Comparison of ENCODE assay signal across 8 mouse cellular contexts in the genomic region with DNA sequence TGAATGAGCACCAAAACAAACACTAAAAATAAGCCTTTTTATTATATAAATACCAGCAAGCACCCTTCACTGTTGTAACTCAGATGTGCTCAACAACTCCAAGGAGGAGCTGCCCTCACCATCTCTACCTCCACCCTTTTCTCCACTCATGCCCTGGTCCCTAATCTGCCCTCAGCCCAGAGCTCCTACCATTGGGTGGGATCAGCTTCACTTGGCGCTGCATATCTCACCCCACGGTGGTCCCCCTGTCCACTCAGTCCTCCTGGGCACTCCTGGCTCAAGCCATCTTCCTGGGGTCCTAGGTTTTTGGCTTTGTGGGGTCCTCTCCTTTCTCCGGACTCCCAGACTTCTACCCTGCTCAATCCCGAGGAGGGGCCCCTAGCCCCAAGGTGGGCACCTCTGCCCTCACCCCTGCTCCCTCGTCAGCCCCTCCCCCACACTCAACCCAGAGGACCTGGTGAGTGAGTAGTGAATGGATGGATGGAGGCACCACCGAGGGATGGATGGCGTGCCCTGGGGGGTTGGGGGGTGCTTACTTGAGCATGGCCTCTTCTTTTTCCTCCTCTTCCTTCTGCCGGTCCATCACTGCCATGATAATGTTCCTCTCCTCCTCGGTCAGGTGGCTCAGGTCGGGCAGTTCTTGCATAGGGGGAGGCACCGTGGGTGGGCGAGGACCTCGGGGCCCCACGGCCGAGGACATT. TPM values are rescaled to one million over a fixed set of nuclear protein-coding genes. Genes with fewer than 3 reads are reported as not detected.
DNase-seq lines count a peak whose midpoint lies in the region; ATAC-seq lines count a peak whose summit lies in the region.

No protein-coding gene starts in this region.

- H3K4me3 ChIP-seq in neural tube, embryonic 12.5 days = peak overlapping the region; percentile 76

- peak; percentile 6 for DNase-seq in adrenal gland, postnatal 14 days
- DNase-seq in adrenal gland, postnatal 10 days = no peak
- DNase-seq in right cerebral cortex, adult 18-20 months = peak; percentile 22
- no peak for DNase-seq in right cerebral cortex, adult 2 months (ENCODE audit: low spot score in 2 of 2)
- DNase-seq in frontal cortex, postnatal 25 days (ENCODE audit: low spot score in 2 of 2) = peak; percentile 6 to 23
- DNase-seq in left cerebral cortex, postnatal 4 days = peak; percentile 57
- DNase-seq in spleen, postnatal 14 days (ENCODE audit: low spot score in 2 of 2) = no peak

- peak overlapping the region; percentile 70 for H3K4me2 ChIP-seq in neural tube, embryonic 12.5 days (replicated peaks)

- peak; percentile 49 for ATAC-seq in neural tube, embryonic 12.5 days (ENCODE audit: low FRiP score, low read depth)

- H3K27me3 ChIP-seq in neural tube, embryonic 12.5 days (replicated peaks) = 0 out of 2 replicates have a peak, but pooled peaks cover 2% of the 10 kb centered on the region

- no peaks in the 10 kb centered on the region for H3K36me3 ChIP-seq in neural tube, embryonic 12.5 days

- WGBS in neural tube, embryonic 12.5 days = 10% methylated on average over 14 of the region's 15 CpGs

- H3K4me1 ChIP-seq in neural tube, embryonic 12.5 days = peaks cover 3% of the 10 kb centered on the region; the same call in 1 of the 2 replicates

- H3K9me3 ChIP-seq in neural tube, embryonic 12.5 days = no peaks in the 10 kb centered on the region

- intact Hi-C loops in left cerebral cortex, postnatal 4 days (cut with DNase I) = loop anchor here (10.0 kb wide), 3 partner anchors 110 to 260 kb away; no protein-coding TSS in a partner anchor

- peak overlapping the region; percentile 76; the same call in 1 of the 2 replicates for H3K27ac ChIP-seq in neural tube, embryonic 12.5 days

- H3K9ac ChIP-seq in neural tube, embryonic 12.5 days = peak overlapping the region; percentile 81

RNA-seq across cellular contexts. Expression of a gene that starts 0.6 kb away (rescaled TPM):
- total RNA-seq in adrenal gland, postnatal 14 days (2021) = 0.67 and 0.75 TPM in 2 replicates
- 1 to 10 TPM; 1.0 to 1.4 TPM for total RNA-seq in adrenal gland, postnatal 10 days (2021)
- total RNA-seq in left cerebral cortex, postnatal 4 days (2021) = 100 to 1,000 TPM; 158 to 169 TPM
- polyA plus RNA-seq in neural tube, embryonic 12.5 days (2016; fragmentation: Nextera tagmentation; extraction: Ambion mirVana) = 6.9 and 10.0 TPM in 2 replicates

Comparison
In these comparisons a context has a peak if more than half of its experiments do, and no peak if none do; other contexts are left out.
1. DNase-seq: peak in adrenal gland, postnatal 14 days (single experiment), right cerebral cortex, adult 18-20 months (single experiment), frontal cortex, postnatal 25 days (2 of 2) and left cerebral cortex, postnatal 4 days (single experiment); none in adrenal gland, postnatal 10 days (single experiment), right cerebral cortex, adult 2 months (0 of 2) and spleen, postnatal 14 days (0 of 2).
2. RNA of a gene that starts 0.6 kb away (total RNA-seq): 158 to 169 TPM in left cerebral cortex, postnatal 4 days; 1.0 to 1.4 TPM in adrenal gland, postnatal 10 days and 0.67 to 0.75 TPM in adrenal gland, postnatal 14 days; every median in the first group is over 10 times any median in the second.